Mouse (Mus musculus) ES-Bruce4 (cell line): ENCODE data around the gene Cacna2d3.

Experiments
- CTCF ChIP-seq: IDR thresholded peaks from one replicate; pipeline ENCODE4 v1.8.1; 2011; ENCODE audit warnings: low read depth, low read length
- EP300 ChIP-seq: IDR thresholded peaks from 2 replicates; pipeline ENCODE4 v1.6.1; 2011; ENCODE audit warnings: low read depth, low read length; ENCODE audit not compliant: insufficient read depth
- POLR2A ChIP-seq: IDR thresholded peaks from one replicate; pipeline ENCODE4 v1.8.1; 2011; ENCODE audit warnings: low read length; ENCODE audit not compliant: insufficient read depth

GRCm38 (mm10) chr14:29174762-29175161, 546.9 kb downstream of the Cacna2d3 start:
- TF ChIP-seq EP300 = no peak
- TF ChIP-seq CTCF = no peak
- TF ChIP-seq POLR2A = no peak
